Mouse (Mus musculus): ENCODE measurements around the gene Cd2ap.

Cd2ap gene

GRCm38 (mm10) chr17:42860370-42860769, 16.1 kb downstream of the Cd2ap start:
- DNase-seq (ENCODE audit: low spot score in 2 of 2) = no peak

DNA sequence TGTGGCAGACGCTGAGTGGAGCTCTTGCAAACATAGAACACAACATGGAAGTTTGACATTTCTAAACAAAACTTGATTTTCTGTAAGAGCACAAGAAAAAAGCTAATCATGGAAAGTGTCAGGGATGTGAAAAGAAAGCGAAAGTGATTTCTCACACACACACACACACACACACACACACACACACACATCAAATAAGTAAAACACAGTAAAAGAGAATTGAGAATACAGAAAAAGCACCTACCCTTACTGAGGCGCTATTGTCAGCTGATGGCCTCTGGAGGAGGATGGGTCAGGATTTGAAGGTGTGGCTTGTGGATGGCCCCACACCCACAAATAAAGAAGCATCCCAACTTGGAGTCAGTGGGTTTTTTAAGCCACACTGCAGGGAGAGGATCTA, 19.0 kb downstream of the Cd2ap start:
- DNase-seq (ENCODE audit: low spot score in 2 of 2) = no peak

DNA sequence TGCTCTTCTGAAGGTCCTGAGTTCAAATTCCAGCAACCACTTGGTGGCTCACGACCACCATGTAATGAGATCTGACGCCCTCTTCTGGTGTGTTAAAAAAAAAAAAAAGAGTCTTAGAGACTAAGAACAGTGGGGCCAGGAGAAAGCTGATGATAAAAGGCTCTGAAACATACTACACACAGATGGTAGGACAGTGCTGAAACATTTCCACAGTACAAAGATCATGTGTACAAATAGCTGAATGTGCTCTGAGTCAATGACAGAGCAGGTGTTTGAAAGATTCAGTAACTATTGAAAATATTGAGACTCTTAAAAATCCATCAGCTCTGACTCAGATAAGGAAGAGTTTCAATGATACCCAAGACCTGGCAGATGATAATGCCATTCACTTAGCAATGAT, 29.4 kb downstream of the Cd2ap start:
- no peak for DNase-seq (ENCODE audit: low spot score in 2 of 2)

GRCm38 (mm10) chr17:42837193-42837592, 39.3 kb downstream of the Cd2ap start:
- no peak for DNase-seq (ENCODE audit: low spot score in 2 of 2)

DNA sequence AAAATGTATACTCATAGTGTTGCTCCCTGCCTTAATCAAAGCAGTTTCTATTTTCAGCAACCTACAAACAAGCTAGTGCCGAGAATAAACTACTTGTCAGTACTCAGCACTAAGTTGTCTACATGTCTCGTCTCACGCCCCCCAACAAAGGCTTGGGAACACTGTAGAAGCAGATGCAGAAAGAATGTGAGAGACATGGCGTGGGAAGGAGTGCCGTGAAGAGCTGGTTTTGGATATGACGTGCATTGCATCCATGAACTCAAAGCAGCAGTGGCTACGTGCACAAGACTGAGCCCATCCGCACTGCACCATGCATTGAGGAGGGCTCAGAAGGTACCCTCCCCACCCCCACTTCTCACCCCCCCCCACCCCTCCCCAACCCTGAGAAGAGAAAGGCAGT, 53.7 kb downstream of the Cd2ap start:
- DNase-seq (ENCODE audit: low spot score in 2 of 2) = no peak

DNA sequence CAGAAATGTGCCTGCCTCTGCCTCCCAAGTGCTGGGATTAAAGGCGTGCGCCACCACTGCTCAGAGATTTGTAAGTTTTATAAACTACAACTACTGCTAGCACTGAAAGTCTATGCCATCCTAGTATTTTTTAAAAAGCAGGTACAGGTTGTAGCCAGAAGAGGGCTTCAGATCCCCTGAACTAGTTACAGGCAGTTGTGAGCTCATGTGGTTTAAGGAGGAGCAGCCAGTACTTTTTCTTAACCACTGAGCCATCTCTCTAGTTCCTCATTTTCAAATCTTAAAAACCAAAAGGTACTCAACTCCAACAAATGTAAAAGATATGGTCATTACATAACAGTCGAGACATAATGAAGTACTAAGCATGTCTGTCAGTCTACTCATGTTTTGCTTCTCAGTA, 61.1 kb downstream of the Cd2ap start:
- DNase-seq (ENCODE audit: low spot score in 2 of 2) = no peak

GRCm38 (mm10) chr17:42792412-42792975, 84.0 kb downstream of the Cd2ap start:
- no peak for DNase-seq (ENCODE audit: low spot score in 2 of 2)

- DNase-seq (ENCODE audit: low spot score in 2 of 2) = no peak
These were observed 85.7 kb downstream of the Cd2ap start for GRCm38 (mm10) chr17:42790787-42791186.

- DNase-seq (ENCODE audit: low spot score in 2 of 2) = no peak
These were observed 86.7 kb downstream of the Cd2ap start for GRCm38 (mm10) chr17:42789723-42790122.

- no peak for DNase-seq (ENCODE audit: low spot score in 2 of 2)
These were observed 87.6 kb downstream of the Cd2ap start for GRCm38 (mm10) chr17:42788686-42789453.

- DNase-seq (ENCODE audit: low spot score in 2 of 2) = peak; percentile 36 to 68
These were observed 94.2 kb downstream of the Cd2ap start for GRCm38 (mm10) chr17:42782156-42782757.

- no peak for DNase-seq (ENCODE audit: low spot score in 2 of 2)
These were observed 122.7 kb downstream of the Cd2ap start for GRCm38 (mm10) chr17:42753791-42754190.

DNA sequence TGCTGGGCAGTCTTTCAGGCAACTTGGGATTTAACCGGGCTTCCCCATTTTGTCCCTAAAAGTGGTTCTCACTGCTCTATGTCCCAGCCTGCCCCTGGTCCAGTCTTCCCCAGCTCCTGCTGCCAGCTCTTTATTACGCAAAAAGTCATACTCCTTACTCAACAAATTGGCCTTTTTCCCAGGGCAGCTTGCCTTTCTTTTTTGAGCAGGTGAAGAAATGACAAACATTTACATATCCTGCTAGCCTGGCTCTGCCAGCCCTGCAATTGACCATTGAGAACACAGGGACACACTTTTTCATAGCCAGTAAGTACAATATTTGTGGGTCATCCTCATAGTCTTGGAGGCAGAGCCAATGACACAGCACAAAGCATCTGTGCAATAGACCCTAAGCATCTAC, 124.3 kb downstream of the Cd2ap start:
- no peak for DNase-seq (ENCODE audit: low spot score in 2 of 2)

- DNase-seq (ENCODE audit: low spot score in 2 of 2) = no peak
These were observed 130.6 kb downstream of the Cd2ap start for GRCm38 (mm10) chr17:42745657-42746420.
